Mouse (Mus musculus): ENCODE data around the gene Pramel3. TPM values are rescaled to one million over a fixed set of nuclear protein-coding genes. Genes with fewer than 3 reads are reported as not detected.
"Not testable (repeated sequence)": the region's sequence is repeated elsewhere in the genome, so short reads cannot be mapped to it uniquely, and the experiment has no call there.

Pramel3 gene
- not detected in 2 replicates for polyA plus RNA-seq (2014; fragmentation: Nextera tagmentation; extraction: Ambion mirVana)

- not testable (repeated sequence) for H3K9ac ChIP-seq (ENCODE audit: low read depth, low read length); H3K4me1 ChIP-seq (replicated peaks; ENCODE audit: control insufficient read depth, insufficient read depth, low read length); H3K36me3 ChIP-seq (ENCODE audit: control insufficient read depth, insufficient read depth, low read length); H3K27me3 ChIP-seq (ENCODE audit: control insufficient read depth, insufficient read depth, low read length); H3K4me2 ChIP-seq (replicated peaks; ENCODE audit: low read depth, low read length); H3K9me3 ChIP-seq (ENCODE audit: control insufficient read depth, low read length); DNase-seq (ENCODE audit: low spot score); ATAC-seq (ENCODE audit: low FRiP score); H3K27ac ChIP-seq (ENCODE audit: low read depth, low read length); H3K4me3 ChIP-seq (ENCODE audit: low read depth, low read length)
- WGBS: 98% methylated on average over 10 of the region's 14 CpGs
These were observed at the start of gene Pramel3 for GRCm38 (mm10) chrX:135302007-135302406. TSS of gene Pramel3 (plus strand) at chrX:135302307.

GRCm38 (mm10) chrX:135360685-135361084, 58.6 kb downstream of the Pramel3 start:
- ATAC-seq (ENCODE audit: low FRiP score); H3K9me3 ChIP-seq (ENCODE audit: control insufficient read depth, low read length); H3K36me3 ChIP-seq (ENCODE audit: control insufficient read depth, insufficient read depth, low read length); DNase-seq (ENCODE audit: low spot score); H3K4me1 ChIP-seq (replicated peaks; ENCODE audit: control insufficient read depth, insufficient read depth, low read length); H3K4me3 ChIP-seq (ENCODE audit: low read depth, low read length); H3K27me3 ChIP-seq (ENCODE audit: control insufficient read depth, insufficient read depth, low read length); H3K27ac ChIP-seq (ENCODE audit: low read depth, low read length); H3K9ac ChIP-seq (ENCODE audit: low read depth, low read length); H3K4me2 ChIP-seq (replicated peaks; ENCODE audit: low read depth, low read length): not testable (repeated sequence)
- WGBS: 19% methylated on average over 2 of the region's 6 CpGs

- not testable (repeated sequence) for H3K4me3 ChIP-seq (ENCODE audit: low read depth, low read length); H3K4me1 ChIP-seq (replicated peaks; ENCODE audit: control insufficient read depth, insufficient read depth, low read length); H3K9me3 ChIP-seq (ENCODE audit: control insufficient read depth, low read length); H3K36me3 ChIP-seq (ENCODE audit: control insufficient read depth, insufficient read depth, low read length); DNase-seq (ENCODE audit: low spot score); H3K27me3 ChIP-seq (ENCODE audit: control insufficient read depth, insufficient read depth, low read length); ATAC-seq (ENCODE audit: low FRiP score); H3K27ac ChIP-seq (ENCODE audit: low read depth, low read length); H3K4me2 ChIP-seq (replicated peaks; ENCODE audit: low read depth, low read length); H3K9ac ChIP-seq (ENCODE audit: low read depth, low read length)
- no CpG with 5 or more reads among the region's 4 CpGs for WGBS
These were observed 59.8 kb downstream of the Pramel3 start for GRCm38 (mm10) chrX:135361943-135362342.

Other genes with a start within 250 kb of the Pramel3 start
- not detected in 2 replicates for gene Gm15023, start 124.7 kb upstream of the Pramel3 start, polyA plus RNA-seq (2014; fragmentation: Nextera tagmentation; extraction: Ambion mirVana)
- 1.5 and 1.6 TPM in 2 replicates for gene Tceal6, start 91.6 kb upstream of the Pramel3 start, polyA plus RNA-seq (2014; fragmentation: Nextera tagmentation; extraction: Ambion mirVana)
- 0.10 TPM in 1 of 2 replicates, not detected in the other for gene Gm5128, start 71.0 kb downstream of the Pramel3 start, polyA plus RNA-seq (2014; fragmentation: Nextera tagmentation; extraction: Ambion mirVana)
- 0.05 TPM in 1 of 2 replicates, not detected in the other for gene Gm7903, start 131.5 kb downstream of the Pramel3 start, polyA plus RNA-seq (2014; fragmentation: Nextera tagmentation; extraction: Ambion mirVana)
- not detected in 2 replicates for gene AV320801, start 192.3 kb downstream of the Pramel3 start, polyA plus RNA-seq (2014; fragmentation: Nextera tagmentation; extraction: Ambion mirVana)

All from hindbrain, embryonic 11.5 days (tissue).